Mouse (Mus musculus) hindbrain, embryonic 15.5 days (tissue): ENCODE measurements around the gene Gnptg. TPM values are rescaled to one million over a fixed set of nuclear protein-coding genes. Genes with fewer than 3 reads are reported as not detected.

Experiments used
- ATAC-seq: fragments of 200-750 bp; cut with Nextera tagmentation; 2 replicates; pipeline ENCODE4 v1.8.0; 2017; ENCODE audit warnings: low read depth, moderate number of reproducible peaks, moderate TSS enrichment; ENCODE audit not compliant: low FRiP score
- H3K27ac ChIP-seq: fragments of 300-500 bp; sonication (generic); replicated peaks from 2 replicates; pipeline ENCODE4 v1.5.1; 2015; ENCODE audit warnings: mild to moderate bottlenecking, inconsistent platforms
- H3K27me3 ChIP-seq: fragments of 300-500 bp; sonication (generic); 2 replicates; pipeline ENCODE4 v1.6.1; 2015; ENCODE audit warnings: control low read depth, inconsistent platforms
- H3K36me3 ChIP-seq: fragments of 300-500 bp; sonication (generic); 2 replicates; pipeline ENCODE4 v1.6.1; 2015; ENCODE audit warnings: control low read depth, inconsistent platforms
- H3K4me1 ChIP-seq: fragments of 300-500 bp; sonication (generic); replicated peaks from 2 replicates; pipeline ENCODE4 v1.6.1; 2015; ENCODE audit warnings: control low read depth, inconsistent platforms
- H3K4me2 ChIP-seq: fragments of 300-500 bp; sonication (generic); 2 replicates; pipeline ENCODE4 v1.6.1; 2015; ENCODE audit warnings: moderate library complexity, mild to moderate bottlenecking, inconsistent platforms
- H3K4me3 ChIP-seq: fragments of 300-500 bp; sonication (generic); 2 replicates; pipeline ENCODE4 v1.5.1; 2015; ENCODE audit warnings: mild to moderate bottlenecking, inconsistent platforms
- H3K9ac ChIP-seq: fragments of 300-500 bp; sonication (generic); 2 replicates; pipeline ENCODE4 v1.6.1; 2015; ENCODE audit warnings: inconsistent platforms
- H3K9me3 ChIP-seq: fragments of 300-500 bp; sonication (generic); 2 replicates; pipeline ENCODE4 v1.6.1; 2016; ENCODE audit warnings: control low read depth, inconsistent platforms
- WGBS: fragments of 180-500 bp; shearing (Covaris S2); methylation state at CpG from one replicate; pipeline ENCODE4 v1.1.7; 2015; 5-methylcytosine and 5-hydroxymethylcytosine counted together
- polyA plus RNA-seq: library from polyadenylated mRNA; unstranded; fragments of >200 nt; fragmentation: Nextera tagmentation; extraction: Ambion mirVana; gene quantifications from 2 replicates; pipeline ENCODE4 v1.2.1, GENCODE M21; 2015

The Gnptg gene
- polyA plus RNA-seq: 104 and 107 TPM in 2 replicates

- H3K36me3 ChIP-seq: peaks cover 35% of the 10 kb centered on the region
- peak within 1 kb of the TSS; percentile 72 for H3K9ac ChIP-seq
- H3K27ac ChIP-seq: peak within 1 kb of the TSS; percentile 73
- H3K4me1 ChIP-seq: peaks cover 28% of the 10 kb centered on the region
- no peaks in the 10 kb centered on the region for H3K27me3 ChIP-seq
- under 1% methylated on average over 79 of the region's 80 CpGs for WGBS
- H3K9me3 ChIP-seq: no peaks in the 10 kb centered on the region
- H3K4me3 ChIP-seq: peak within 1 kb of the TSS; percentile 77
- ATAC-seq: peak; percentile 89
- peak within 1 kb of the TSS; percentile 94 for H3K4me2 ChIP-seq
Measured at GRCm38 (mm10) chr17:25239695-25240636, at the start of gene Gnptg, which contains the start of gene Tsr3. TSS of gene Gnptg (minus strand) at chr17:25240124. TSS of gene Tsr3 (plus strand) at chr17:25240170.

- Histone ChIP-seq H3K4me1 (no peaks in the 10 kb centered on the region), H3K4me2 (no peak overlapping the region), H3K9ac (no peak overlapping the region), H3K27me3 (no peaks in the 10 kb centered on the region), H3K4me3 (no peak overlapping the region), H3K9me3 (no peaks in the 10 kb centered on the region), H3K27ac (no peak overlapping the region), H3K36me3 (no peaks in the 10 kb centered on the region)
- no peak for ATAC-seq
- 26% methylated on average over 4 of the region's 4 CpGs for WGBS
Measured at GRCm38 (mm10) chr17:25288842-25289241, 48.9 kb upstream of the Gnptg start.

- no peaks in the 10 kb centered on the region for H3K4me1 ChIP-seq
- no peaks in the 10 kb centered on the region for H3K27me3 ChIP-seq
- 15% methylated on average over 3 of the region's 3 CpGs for WGBS
- H3K27ac ChIP-seq: no peak overlapping the region
- H3K4me3 ChIP-seq: no peak overlapping the region
- no peak overlapping the region for H3K4me2 ChIP-seq
- no peak for ATAC-seq
- H3K9me3 ChIP-seq: no peaks in the 10 kb centered on the region
- no peak overlapping the region for H3K9ac ChIP-seq
- no peaks in the 10 kb centered on the region for H3K36me3 ChIP-seq
Measured at GRCm38 (mm10) chr17:25285033-25285432, 45.1 kb upstream of the Gnptg start.

- no peak overlapping the region for H3K27ac ChIP-seq
- H3K4me2 ChIP-seq: peak overlapping the region; percentile 19; the same call in 1 of the 2 replicates
- no peak overlapping the region for H3K9ac ChIP-seq
- no peaks in the 10 kb centered on the region for H3K36me3 ChIP-seq
- H3K27me3 ChIP-seq: 0 out of 2 replicates have a peak, but pooled peaks cover 3% of the 10 kb centered on the region
- WGBS: 52% methylated on average over 11 of the region's 11 CpGs
- H3K4me1 ChIP-seq: no peaks in the 10 kb centered on the region
- ATAC-seq: no peak
- no peaks in the 10 kb centered on the region for H3K9me3 ChIP-seq
- no peak overlapping the region for H3K4me3 ChIP-seq
Measured at GRCm38 (mm10) chr17:25282133-25282532, 42.2 kb upstream of the Gnptg start.

- Histone ChIP-seq H3K4me2 (no peak overlapping the region), H3K4me1 (peaks cover 24% of the 10 kb centered on the region), H3K27me3 (0 out of 2 replicates have a peak, but pooled peaks cover 3% of the 10 kb centered on the region), H3K27ac (no peak overlapping the region), H3K36me3 (no peaks in the 10 kb centered on the region), H3K9me3 (no peaks in the 10 kb centered on the region), H3K9ac (no peak overlapping the region), H3K4me3 (no peak overlapping the region)
- no peak for ATAC-seq
- 95% methylated on average over 3 of the region's 3 CpGs for WGBS
Measured at GRCm38 (mm10) chr17:25275833-25276232, 35.9 kb upstream of the Gnptg start.

GRCm38 (mm10) chr17:25274571-25275346, 34.8 kb upstream of the Gnptg start, which contains the start of gene Ube2i:
TSS of gene Ube2i (minus strand) at chr17:25274622.
- WGBS: 75% methylated on average over 9 of the region's 9 CpGs
- Histone ChIP-seq H3K4me2 (peak within 1 kb of the TSS; percentile 87), H3K4me3 (peak within 1 kb of the TSS; percentile 92), H3K9me3 (no peaks in the 10 kb centered on the region), H3K4me1 (peaks cover 34% of the 10 kb centered on the region), H3K27ac (peak within 1 kb of the TSS; percentile 98), H3K27me3 (0 out of 2 replicates have a peak, but pooled peaks cover 3% of the 10 kb centered on the region), H3K36me3 (no peaks in the 10 kb centered on the region), H3K9ac (peak within 1 kb of the TSS; percentile 92)
- ATAC-seq: no peak

GRCm38 (mm10) chr17:25273706-25274501, 34.0 kb upstream of the Gnptg start:
- under 1% methylated on average over 39 of the region's 45 CpGs for WGBS
- ATAC-seq: peak; percentile 89
- Histone ChIP-seq H3K9me3 (no peaks in the 10 kb centered on the region), H3K36me3 (peaks cover 1% of the 10 kb centered on the region), H3K27me3 (no peaks in the 10 kb centered on the region), H3K9ac (peak overlapping the region; percentile 92), H3K4me1 (peaks cover 35% of the 10 kb centered on the region), H3K4me3 (peak overlapping the region; percentile 92), H3K27ac (peak overlapping the region; percentile 98), H3K4me2 (peak overlapping the region; percentile 87)

- Histone ChIP-seq H3K4me1 (peaks cover 35% of the 10 kb centered on the region), H3K27me3 (no peaks in the 10 kb centered on the region), H3K27ac (peak overlapping the region; percentile 98), H3K9ac (peak overlapping the region; percentile 92), H3K36me3 (peaks cover 9% of the 10 kb centered on the region), H3K9me3 (no peaks in the 10 kb centered on the region), H3K4me3 (peak overlapping the region; percentile 92), H3K4me2 (peak overlapping the region; percentile 87)
- ATAC-seq: peak; percentile 92
- under 1% methylated on average over 79 of the region's 92 CpGs for WGBS
Measured at GRCm38 (mm10) chr17:25272951-25273705, 33.2 kb upstream of the Gnptg start.

GRCm38 (mm10) chr17:25272326-25272725, 32.4 kb upstream of the Gnptg start:
- H3K9me3 ChIP-seq: no peaks in the 10 kb centered on the region
- peaks cover 35% of the 10 kb centered on the region for H3K4me1 ChIP-seq
- peak overlapping the region; percentile 98 for H3K27ac ChIP-seq
- under 1% methylated on average over 10 of the region's 10 CpGs for WGBS
- peaks cover 16% of the 10 kb centered on the region for H3K36me3 ChIP-seq
- no peak for ATAC-seq
- H3K9ac ChIP-seq: peak overlapping the region; percentile 92
- H3K4me2 ChIP-seq: peak overlapping the region; percentile 87
- peak overlapping the region; percentile 92 for H3K4me3 ChIP-seq
- H3K27me3 ChIP-seq: no peaks in the 10 kb centered on the region

GRCm38 (mm10) chr17:25270795-25271335, 30.9 kb upstream of the Gnptg start:
- ATAC-seq: no peak
- no peak overlapping the region; the same call in 1 of the 2 replicates for H3K9ac ChIP-seq
- H3K9me3 ChIP-seq: no peaks in the 10 kb centered on the region
- H3K36me3 ChIP-seq: peaks cover 31% of the 10 kb centered on the region
- 95% methylated on average over 2 of the region's 2 CpGs for WGBS
- H3K27me3 ChIP-seq: no peaks in the 10 kb centered on the region
- H3K27ac ChIP-seq: no peak overlapping the region
- H3K4me2 ChIP-seq: peak overlapping the region; percentile 87
- peaks cover 35% of the 10 kb centered on the region for H3K4me1 ChIP-seq
- peak overlapping the region; percentile 92; the same call in 1 of the 2 replicates for H3K4me3 ChIP-seq
